In the genomic region with DNA sequence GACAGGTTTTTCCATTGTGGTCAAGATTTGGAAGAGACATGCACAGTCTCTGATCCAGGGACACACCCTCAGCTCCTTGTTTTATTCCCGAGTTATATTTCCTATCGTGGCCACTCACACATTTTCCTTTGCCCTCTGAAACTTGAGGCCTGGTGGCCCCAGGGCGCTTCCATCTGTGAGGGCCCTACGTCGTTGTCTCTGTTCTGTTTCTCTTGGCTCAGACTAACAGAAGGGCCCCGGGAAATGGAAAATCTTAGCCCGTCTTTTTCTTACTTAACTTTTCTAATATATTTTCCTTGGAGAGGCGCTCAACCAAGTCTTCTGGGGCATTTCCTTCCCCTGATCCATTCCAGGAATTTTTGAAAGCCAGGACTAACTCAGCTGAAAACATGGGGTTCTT, we compare ENCODE assay signal across 14 mouse cellular contexts.
DNase-seq lines count a peak whose midpoint lies in the region.
"Had no signal": no experiment of that assay in that cellular context is flagged by ENCODE, and none has a peak within 500 bp of the region (broad histone marks: within the 10 kb centered on the region; RNA-seq: fewer than 3 reads in every experiment).

No protein-coding gene starts in this region.

- peak; percentile 8 to 23 for DNase-seq in heart, adult 9 months (ENCODE audit: low spot score in 2 of 2)
- no peak for DNase-seq in heart, postnatal 36 days
- peak; percentile 14 for DNase-seq in kidney, postnatal 14 days
- DNase-seq in kidney, adult 11 months: no peak
- peak; percentile 34 for DNase-seq in adipocyte (ENCODE audit: low spot score)
- no peak for DNase-seq in thymus, postnatal 4 days
- DNase-seq in adrenal gland, postnatal 25 days: no peak
- DNase-seq: adrenal gland, adult 2 months; cerebellum, adult 18-20 months; cerebellum, postnatal 14 days; gastrocnemius, postnatal 10 days; liver, embryonic 13.5 days; lung, embryonic 14.5 days; right cerebral cortex, postnatal 14 days had no signal

- intact Hi-C loops in heart, postnatal 36 days (cut with DNase I): no loop called here

Comparison
In these comparisons a context has a peak if more than half of its experiments do, and no peak if none do; other contexts are left out.
1. DNase-seq: peak in heart, adult 9 months (2 of 2), kidney, postnatal 14 days (single experiment) and adipocyte (single experiment); none in heart, postnatal 36 days (0 of 2), kidney, adult 11 months (single experiment), thymus, postnatal 4 days (single experiment) and adrenal gland, postnatal 25 days (single experiment).